Mouse (Mus musculus) left cerebral cortex, adult 18-20 months (tissue): ENCODE measurements around the gene Scrt2. TPM values are rescaled to one million over a fixed set of nuclear protein-coding genes. Genes with fewer than 3 reads are reported as not detected.
"Not testable (repeated sequence)": the region's sequence is repeated elsewhere in the genome, so short reads cannot be mapped to it uniquely, and the experiment has no call there.

Source experiments
- DNase-seq, 2 experiments: peaks; one replicate each; pipeline ENCODE4 v3.0.0; 2021 to 2022; ENCODE audit warnings: low spot score in 2 of 2, mixed read lengths in 1 of 2
- long read RNA-seq, 2 experiments: library from polyadenylated mRNA; stranded (forward); transcript quantifications; one replicate each; pipeline ENCODE4 v2.0.0; 2021
- total RNA-seq, 2 experiments: library from RNA; stranded (reverse); gene quantifications; 2 replicates each; pipeline ENCODE4 v1.2.3; 2021

The Scrt2 gene
- total RNA-seq = 10 to 100 TPM; 20.5 to 20.7 TPM
- long read RNA-seq, experiment 1, transcript Scrt2-201 (2 exons, 3,395 nt) = major isoform, 15 of 36 reads
- long read RNA-seq, experiment 1, partial matches to known transcripts = 0 of 36 reads
- long read RNA-seq, experiment 1, other reads (novel, unspliced or antisense) = 21 of 36 reads
- long read RNA-seq, experiment 2, partial matches to known transcripts = 0 of 18 reads
- long read RNA-seq, experiment 2, other reads (novel, unspliced or antisense) = 15 of 18 reads

DNA sequence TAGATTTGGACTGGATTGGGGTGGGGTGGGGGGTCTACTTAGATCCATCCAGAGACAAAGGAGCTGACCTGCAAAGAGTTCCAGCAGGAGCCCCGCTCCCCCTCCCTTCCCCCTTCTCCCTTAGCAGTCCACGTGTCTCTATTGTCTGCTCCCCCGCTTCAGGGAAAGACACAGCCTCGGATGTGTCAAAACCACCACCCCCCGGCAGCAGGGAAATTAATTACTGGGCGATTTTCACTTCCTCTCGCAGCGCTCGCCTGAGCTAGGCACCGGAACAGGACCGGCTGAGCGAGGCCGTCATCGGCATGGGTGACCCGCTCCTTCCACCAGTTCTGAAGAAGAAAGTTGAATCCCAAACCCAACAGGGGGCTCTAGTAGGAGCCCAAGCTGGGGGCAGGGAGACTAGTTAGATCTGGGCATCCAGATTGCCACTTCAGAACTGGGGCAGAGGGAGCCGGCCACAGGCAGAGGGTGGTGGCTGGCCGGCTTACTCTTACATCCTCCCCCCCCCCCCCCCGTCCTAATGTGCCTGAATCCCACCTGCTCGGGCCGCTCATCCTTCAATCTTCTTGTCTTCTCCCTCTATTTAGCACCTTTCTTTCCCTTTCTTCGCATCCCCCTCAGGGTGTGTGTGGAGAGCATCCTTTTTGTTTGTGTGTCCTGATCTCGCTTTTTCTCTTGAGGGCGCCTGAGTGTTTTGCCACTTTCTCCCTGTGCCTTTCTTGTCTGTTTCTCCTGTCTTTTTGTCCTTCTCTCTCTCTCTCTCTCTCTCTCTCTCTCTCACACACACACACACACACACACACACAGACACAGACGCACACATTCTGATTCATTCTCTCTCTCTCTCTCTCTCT lies at the start of gene Scrt2:
TSS of gene Scrt2 (plus strand) at position 845 of the 857 bp plus-strand sequence.
- DNase-seq = peak in 1 of 2 experiments; percentile 3

DNA sequence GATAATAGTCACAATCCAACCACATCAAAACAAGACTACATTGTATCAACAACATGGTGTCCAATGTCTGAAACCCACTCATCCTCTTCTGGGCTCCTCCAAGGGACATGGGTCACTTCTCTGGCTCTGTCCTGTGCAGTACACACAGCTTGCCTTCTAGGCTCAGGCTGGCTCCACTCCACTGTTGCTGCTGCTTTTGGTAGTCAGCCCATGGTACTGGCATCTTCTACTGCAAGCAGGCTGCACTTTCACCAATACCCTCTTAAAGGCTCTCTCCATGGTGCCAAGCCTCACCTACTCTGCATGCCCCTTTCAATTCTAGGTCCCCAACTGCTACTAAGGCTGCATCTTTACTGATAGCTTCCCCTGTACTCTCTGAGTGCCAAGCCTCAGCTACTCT lies 41.2 kb upstream of the Scrt2 start:
- DNase-seq = no peak

DNA sequence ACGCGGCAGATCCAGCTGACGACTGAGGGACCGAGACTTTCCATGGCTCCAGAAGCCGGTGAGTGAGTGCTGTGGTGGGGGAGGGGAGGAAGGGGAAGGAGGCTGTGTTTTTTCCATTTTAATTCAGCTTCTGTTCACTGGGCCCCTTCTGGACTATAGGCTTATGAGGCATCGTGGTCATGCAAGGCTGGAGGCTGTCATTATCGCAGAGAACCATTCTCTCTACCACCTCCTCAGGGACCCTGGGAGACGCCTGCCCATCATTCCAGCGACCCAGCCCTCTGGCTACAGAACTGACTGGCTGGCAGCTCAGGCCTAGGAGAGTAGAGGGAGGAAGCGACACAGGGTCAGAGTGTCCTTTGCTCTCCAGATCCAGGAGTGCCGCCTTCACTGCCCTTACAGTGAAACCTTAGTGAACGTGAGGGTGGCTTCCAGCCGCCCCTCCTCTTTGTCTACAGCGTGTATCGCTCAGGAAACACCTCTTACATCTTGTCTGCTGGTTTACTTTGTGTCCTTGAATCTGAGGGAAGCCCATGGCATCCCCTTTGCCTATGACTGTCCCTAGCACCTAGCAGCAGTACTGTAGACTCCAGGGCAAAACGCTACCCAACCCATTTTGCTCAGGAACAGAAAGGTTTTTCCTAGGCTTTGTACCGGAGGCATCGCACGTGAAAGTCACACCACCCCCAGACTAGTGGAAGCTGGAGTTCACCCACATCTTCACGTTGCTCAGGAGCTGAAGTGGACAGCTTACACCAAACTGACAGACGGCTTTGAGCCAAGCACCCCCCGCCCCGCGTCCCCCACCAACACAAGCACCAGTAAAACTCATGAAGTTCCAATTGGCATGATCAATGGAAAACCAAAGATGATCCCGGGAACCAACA lies 34.0 kb upstream of the Scrt2 start:
- no peak for DNase-seq

DNA sequence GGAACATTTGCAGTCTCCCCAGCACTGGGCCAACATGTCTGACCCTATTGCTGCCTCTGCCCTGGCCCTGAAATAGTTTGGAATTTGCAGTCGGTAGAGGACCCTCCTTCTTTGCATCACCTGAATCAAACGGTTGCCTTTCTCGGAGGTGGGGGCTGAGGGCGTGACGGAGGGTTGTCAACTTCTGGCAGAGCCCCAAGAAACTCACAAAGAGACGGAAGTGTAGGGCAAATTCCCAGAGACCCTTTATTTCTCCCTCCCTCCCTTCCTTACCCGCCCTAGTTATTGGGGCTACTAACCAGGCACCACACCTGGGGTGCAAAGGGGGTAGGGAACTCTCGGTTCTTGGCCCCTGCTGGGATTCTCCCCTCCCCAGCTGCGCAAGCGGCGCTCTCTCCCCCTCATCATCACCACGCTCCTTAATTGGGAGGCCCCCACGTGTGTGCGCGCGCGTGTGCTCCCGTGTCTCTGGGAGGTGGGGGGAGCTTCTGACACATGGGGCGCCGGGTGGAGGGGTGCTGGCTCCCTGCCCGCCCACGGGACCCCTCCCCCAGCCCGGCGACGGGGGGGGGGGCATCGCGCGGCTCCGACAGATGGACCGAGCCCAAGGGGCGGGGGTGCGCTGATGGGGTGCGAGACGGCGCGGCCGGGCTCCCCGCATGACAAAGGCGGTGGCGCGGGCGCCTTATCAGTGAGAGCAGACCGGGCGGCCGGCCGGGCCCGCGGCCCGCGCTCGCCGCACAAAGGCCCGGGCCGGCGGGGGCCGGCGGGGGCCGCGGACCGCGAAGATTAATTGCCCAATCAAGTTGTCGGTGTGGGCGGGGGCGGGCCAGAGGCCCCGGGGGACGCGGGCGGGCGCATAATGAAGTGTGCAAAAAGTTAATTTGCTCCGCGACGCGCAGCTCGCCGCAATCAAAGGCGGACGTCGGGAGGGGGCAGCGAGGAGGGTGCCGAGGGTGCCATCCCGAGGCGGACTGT lies 33.0 kb upstream of the Scrt2 start:
- no peak for DNase-seq

DNA sequence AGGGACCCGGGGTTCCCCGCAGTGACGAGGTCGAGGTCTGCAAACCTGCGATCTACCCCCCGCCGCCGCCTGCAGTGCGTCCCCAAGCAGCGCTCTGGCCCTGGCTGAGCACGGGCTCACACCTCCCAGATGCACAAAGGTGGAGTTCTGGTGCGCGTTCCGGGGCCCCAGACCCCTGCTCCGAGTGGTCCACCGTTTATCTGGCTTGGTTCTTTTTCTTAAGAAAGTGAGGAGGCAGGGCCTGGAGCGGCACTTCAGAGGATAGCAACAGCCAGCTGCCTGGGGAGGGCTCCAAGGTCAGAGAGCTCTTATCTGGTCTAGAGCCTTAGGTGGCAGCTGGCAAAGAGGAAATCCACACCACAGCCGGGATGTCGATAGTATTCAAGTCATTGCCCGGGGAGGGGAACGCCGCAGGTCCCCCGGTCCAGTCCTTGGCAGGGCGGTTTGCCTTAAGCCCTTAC lies 32.3 kb upstream of the Scrt2 start:
- no peak for DNase-seq

DNA sequence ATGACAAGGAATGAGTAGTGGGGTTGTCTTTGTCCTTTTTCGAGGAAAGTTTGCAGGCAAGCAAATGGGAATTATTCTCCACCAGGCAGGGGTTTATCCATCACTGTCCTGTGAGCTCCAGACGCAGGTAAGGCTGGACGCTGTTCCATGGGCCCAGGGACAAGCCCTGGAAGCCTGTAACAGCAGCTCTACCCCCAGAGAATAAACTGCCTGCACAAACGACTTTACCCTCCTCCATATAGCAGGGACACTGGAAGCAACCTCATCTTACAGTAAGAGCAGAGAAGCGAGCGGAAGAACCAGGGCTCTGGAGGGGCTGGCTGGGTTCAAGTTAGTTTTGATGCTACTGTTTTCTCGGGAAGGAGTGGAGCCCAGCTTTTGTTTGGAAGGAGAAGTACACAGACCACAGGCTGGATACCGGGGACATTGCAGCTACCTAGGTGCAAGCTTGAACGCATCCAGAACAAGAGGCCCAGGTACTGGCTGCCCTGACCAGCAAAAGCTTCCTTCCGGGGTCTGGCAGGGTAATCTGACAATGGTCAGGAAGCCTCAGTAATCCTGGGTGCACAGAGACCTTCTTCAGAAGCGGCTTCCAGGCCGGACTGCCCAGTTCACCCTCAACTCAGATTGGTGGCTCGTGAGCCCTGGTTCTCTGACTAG lies 31.6 kb upstream of the Scrt2 start:
- no peak for DNase-seq

GRCm38 (mm10) chr2:152050316-152050715 lies 31.0 kb upstream of the Scrt2 start:
- DNase-seq = no peak

DNA sequence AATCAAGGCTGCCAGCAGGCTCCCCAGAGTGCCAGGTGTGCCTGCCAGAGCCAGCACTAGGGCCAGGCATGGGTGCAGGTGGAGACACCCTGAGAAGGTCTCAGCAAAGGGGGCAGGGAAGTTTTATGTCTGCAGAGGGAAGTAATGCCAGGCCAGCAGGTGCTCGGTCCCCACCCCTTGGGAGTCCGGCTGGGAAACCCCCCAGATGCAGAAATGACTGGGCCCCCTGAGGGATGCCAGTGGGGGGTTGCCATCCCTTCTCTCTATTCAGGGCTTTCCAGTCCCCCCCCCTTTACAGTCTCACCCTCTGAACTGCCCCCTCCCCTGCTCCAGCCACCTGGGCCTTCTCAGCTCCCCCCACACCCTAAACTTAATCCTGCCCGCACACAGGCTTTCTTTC lies 29.3 kb upstream of the Scrt2 start:
- DNase-seq = no peak

GRCm38 (mm10) chr2:152055406-152055805 lies 25.9 kb upstream of the Scrt2 start:
- no peak for DNase-seq

DNA sequence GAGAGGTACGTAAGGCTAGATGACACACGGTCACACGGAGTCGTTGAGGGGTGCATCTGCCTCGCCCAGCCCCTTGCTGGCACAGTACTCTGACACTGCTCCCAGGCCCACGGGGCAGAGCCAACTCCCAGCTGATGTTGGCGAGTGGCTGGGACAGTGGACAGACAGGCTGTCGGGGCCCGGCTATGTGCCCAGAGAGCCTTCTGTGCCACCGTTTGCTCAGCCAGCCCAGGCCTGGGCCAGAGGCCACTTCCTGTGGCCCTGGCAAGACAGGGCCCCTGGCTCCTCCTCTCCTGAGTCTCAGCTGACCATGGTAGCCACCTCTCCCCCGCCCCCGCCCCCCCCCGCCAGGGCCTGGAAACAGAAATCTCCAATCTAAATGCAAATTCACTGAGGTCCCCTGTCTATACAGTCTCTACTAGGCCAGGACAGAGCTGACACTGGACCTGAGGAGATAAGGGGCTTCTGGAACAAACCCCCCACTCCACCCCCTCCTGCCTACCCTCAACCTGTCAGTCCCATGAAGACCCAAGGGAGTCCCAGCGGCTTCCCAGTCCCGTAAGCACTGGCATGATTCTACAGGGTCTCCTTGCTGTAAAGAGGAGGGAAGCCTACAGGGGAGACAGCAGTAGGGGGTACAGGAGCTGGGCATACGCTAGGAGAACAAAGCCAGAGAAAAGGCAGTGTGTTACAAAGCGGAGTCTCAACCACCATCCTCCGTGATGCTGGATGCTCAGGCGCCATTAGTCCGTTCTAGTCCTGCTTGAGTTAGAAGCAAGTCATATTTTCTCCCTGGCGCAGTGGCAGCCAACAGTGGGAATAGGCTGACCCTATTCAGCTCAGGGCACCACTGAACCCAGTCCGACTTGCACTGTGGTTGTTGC lies 24.7 kb upstream of the Scrt2 start:
- no peak for DNase-seq

DNA sequence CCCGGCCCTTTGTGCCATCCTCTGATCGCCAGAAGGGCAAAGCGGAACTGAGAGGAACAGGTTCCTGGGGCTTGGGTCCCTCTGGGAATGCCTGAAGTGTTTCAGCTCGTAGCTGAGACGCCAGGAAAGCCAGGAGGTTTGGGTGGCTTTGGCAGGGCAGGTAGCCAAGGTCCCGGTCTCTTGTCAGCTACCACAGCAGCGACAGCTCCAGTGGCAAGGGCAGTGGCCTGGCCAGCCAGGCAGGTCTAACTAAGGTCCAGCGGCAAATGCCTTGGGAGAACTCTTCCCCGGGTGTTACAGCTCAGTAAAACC lies 24.1 kb upstream of the Scrt2 start:
- no peak for DNase-seq

DNA sequence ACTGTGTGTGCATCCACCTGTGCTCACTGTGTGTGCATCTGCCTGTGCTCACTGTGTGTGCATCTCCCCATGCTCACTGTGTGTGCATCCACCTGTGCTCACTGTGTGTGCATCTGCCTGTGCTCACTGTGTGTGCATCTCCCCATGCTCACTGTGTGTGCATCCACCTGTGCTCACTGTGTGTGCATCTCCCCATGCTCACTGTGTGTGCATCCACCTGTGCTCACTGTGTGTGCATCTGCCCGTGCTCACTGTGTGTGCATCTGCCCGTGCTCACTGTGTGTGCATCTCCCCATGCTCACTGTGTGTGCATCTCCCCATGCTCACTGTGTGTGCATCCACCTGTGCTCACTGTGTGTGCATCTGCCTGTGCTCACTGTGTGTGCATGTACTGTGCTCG lies 18.5 kb upstream of the Scrt2 start:
- DNase-seq = not testable (repeated sequence)

GRCm38 (mm10) chr2:152068660-152069433 lies 12.5 kb upstream of the Scrt2 start:
- no peak for DNase-seq

DNA sequence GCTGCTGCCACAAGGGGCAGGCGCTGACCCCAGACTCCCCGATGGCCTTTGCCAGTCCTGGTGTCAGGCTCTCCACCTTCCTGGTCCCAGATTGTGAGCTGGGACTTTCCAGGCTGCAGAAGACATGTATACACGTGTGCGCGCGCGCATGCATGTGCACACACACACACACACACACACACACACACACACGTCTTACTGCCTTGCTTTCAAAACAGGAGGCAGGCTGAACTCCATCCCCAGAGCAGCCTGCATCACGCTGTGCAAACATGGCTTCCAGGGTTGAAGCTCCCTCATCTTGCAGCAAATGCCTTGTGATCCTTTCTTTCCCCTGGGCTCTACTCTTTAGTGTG lies 11.9 kb upstream of the Scrt2 start:
- no peak for DNase-seq

GRCm38 (mm10) chr2:152069941-152070340 lies 11.4 kb upstream of the Scrt2 start:
- DNase-seq = no peak

DNA sequence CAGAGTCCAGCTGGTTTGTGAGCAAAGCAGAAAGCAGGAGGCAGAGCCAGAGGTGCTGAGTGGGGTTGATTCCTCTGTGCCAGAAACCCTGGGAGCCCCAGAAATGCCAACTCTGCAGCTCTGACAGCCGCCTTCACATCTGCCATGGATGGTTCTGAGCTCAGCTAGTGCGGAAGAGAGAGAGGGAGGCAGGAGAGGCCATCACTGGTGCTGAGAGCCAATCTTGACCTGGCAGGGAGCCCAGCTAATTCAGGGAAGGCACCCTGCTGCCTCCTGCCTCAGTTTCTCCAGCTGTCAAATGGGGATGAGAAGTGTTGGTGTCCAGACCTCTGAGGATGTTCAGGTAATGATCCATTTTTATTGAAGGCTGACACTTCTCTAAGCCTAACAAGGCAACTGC lies 6.8 kb upstream of the Scrt2 start:
- no peak for DNase-seq

DNA sequence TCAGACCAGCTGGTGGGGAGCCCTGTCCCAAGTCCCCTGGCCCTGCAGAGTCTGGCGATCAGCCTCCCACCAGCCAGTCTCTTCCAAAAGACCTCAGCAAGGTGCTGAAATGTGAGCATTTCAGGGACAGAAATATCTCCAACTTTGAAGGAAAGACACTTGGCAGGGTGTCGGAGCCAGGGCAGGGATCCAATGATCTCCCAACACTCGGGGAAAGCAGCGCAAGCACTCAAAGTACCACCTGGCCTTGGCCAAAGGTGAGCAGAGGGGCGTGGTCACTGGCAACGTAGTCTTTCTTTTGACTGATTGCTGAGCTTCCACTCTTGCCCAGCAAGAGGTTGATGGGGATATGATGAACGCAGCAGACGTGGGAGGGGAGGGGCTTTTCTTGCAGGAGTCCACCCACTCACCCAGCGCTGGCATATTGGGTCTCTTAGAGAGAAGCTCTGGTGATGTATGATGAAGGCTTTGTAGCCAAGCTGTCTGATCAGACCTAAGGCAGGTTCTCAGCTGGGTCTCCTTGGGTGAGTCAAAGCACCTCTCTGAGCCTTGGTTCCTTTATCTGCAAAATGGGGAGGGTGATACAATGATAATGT lies 5.9 kb upstream of the Scrt2 start:
- no peak for DNase-seq

- no peak for DNase-seq
Measured at GRCm38 (mm10) chr2:152077337-152077736, 4.0 kb upstream of the Scrt2 start.
